Mouse (Mus musculus) frontal cortex, postnatal 14 days (tissue): ENCODE measurements at regions not wholly inside any gene's neighbourhood (a gene's known extent, or its start where the extent isn't known, plus 50 kb on each side); places are given as distances from the start of the nearest gene placed in this dataset.

Source experiments
- DNase-seq, 2 experiments: peaks; one replicate each; pipeline ENCODE4 v3.0.0; 2022; ENCODE audit warnings: low spot score in 2 of 2

DNA sequence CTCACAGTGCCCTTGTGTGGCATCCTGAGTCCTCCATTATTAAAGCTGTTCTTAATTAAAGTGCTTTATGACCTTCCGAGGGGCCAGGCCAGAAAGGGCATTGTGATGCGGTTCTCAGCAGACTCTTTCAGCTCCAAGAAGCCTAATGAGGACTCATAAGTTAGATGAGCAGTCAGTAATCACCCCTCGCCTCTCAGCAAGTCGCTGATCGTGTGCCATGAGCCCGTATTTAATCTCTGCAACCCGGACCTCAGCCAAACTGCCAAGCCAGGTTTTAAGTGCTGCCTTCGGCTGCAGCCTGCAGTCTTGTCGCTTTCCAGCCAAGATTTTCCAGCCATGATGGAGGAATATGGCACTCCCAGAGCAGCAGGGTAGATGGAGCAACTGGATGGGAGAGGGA is 56.1 kb upstream of the Rbfox1 start:
- DNase-seq, result no peak

DNA sequence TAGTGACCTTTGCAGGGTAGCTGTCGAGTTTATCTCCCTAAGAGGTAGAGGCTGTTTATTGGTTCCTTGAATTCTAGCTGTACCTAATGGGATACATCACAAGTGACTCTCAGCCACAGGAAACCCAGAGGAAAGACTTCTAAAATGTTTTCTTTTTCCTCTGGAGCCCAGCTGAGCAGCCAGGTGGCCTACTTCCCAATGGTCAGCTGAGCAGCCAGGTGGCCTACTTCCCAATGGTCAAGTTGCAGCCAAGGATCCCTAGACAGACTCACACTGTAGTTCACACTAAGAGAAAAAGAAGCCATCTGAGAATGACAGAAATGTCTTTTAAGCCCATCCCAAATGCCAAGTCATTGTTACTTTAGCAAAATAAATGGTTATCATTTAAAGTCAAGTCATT is 61.8 kb upstream of the Rbfox1 start:
- DNase-seq, result no peak

DNA sequence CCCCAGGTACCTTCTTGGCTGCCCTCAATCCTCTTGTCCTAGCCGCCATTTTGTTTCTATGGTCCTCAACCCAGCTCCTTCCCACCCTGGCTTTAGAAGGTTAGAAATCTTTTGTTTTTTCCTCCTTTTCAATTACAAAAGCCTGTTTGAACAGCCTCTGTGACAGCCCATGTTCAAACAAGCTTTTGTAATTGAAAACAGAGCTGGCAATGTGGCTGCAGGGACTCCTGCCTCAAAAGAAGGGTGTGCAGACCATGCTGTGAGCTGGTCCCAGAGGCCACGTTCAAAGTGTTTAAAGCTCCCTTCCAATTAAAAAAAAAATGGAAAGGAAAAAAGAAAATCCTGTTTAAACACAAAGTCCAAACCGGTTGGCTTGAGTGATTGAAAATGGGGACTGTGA is 68.0 kb upstream of the Rbfox1 start:
- DNase-seq, result no peak

DNA sequence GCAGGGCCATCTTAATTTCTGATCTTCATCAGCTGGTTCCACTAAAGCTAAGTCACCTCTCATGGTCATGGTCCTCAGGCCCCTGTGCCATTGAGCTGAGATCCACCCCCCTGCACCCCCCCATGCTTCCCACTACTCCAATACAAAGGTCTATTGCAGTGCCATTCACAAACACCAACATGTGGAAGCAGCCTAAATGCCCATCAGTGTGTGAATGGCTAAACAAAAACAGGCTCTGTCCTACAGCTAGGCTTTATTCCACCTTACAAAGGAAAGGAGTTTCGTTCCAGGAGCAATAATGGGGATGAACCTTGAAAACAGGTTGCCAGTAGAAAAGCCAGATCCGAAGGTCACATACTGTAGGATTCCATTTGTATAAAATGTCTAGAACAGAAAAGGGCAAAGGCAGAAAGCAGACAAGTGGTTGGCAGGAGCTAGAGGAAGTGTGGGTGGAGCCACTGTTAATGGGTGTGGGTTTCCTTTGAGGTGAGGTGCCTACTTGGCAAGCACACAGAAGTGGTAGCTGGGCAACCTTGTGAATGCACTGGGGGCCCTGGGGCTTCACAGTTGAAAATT is 72.8 kb upstream of the Rbfox1 start:
- no peak for DNase-seq

DNA sequence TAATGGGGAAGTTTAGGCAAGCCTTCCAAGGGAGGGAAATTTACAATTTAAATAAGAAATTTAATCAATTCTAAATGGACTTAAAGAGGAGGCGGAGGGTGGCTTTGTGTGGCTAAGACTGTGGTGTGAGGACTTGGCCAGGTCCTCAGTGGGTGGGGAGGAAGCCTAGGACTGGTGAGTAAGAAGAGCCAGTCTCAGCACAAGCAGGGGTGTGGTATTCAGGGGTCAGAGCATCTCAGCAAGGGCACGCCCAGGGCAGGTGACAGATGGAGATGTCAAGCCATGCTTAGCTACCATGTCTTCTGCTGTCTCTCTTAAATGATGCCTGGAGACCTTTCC is 73.5 kb upstream of the Rbfox1 start:
- DNase-seq, result no peak

DNA sequence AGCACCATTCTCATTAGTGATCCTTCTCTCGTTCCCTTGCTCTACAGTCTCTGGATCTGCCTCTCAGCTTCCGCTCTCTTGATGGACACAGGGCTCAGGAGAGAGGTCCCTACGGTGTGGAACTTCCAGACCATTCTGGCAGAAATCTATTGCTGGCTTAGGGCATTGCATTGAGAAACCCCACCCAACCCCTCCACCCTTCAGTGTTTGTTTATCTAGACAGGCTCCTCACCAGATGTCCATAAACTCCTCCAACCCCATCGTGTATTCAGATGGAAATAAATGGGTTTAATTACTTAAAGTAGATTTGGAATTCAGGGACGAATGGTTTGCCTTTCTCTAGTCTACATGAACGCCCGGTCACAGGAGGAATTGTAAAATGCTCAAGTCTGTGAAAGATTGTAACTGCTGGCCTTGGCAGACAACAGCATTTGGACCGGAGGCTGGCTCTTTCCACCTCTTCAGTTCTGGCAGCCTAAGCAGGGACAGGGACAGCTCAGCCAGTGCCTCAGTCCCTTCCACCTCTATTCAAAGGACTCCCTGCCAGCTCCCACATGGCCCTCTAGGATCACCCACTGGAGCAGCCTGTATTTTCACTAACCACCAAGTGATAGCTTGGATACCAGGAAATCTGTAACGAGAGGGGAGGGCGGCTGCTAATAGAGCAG is 74.0 kb upstream of the Rbfox1 start:
- DNase-seq, result no peak

DNA sequence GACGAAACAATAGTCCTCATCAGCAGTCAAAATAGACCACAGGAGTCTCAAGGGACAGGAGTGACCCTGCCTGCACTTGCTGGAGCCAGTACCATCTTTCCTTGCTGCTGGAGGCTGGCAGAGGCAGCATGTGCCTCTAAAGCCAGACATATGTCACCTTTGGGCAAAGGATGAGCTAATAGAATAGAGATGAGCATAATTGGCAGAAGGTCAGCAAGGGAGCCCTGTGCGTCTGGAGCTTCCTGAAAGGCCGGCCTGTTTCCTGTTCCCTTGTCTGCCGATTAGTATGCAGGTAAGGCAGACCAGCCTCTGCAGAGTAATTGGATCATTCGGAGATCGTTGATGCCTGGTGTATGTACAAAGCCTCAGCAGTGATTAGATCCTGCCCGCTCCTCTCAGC is 87.0 kb upstream of the Rbfox1 start:
- DNase-seq, result no peak

DNA sequence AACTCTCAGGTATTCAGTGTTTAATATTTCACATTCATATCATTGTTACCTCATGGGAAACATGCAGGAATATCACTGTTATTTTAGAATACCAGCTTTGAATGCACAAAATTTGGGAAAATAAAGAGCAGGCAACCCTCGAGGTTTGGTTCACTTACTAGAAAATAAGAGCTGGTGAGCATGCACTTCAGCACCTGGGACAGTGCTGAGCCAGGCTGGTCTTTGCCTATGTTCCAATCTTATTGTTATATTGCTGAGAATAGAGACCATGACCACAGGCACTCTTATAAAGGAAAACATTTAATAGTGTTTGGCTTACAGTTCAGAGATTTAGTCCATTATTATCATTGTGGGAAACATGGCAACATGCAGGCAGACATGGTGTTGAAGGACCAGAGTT is 92.9 kb upstream of the Rbfox1 start:
- no peak for DNase-seq

DNA sequence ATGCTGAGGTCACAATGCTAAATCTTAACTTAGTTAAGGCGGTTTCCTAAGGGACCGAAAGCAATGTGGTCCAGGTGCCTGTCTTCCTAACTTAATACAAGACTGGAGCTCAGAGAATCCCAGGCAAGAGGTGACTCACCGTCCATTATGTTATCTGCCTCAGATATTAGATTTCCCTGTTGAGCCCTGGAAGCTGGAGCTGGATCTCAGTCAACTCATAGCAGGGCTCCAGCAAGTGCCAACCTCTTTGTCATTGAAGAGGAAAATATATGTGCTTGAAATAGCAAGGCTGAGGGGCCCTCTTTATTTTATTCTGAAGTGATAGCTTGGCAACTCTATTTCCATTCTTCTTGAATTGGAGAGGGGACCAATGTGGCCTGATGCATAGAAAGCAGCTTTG is 95.0 kb upstream of the Rbfox1 start:
- DNase-seq, result no peak

DNA sequence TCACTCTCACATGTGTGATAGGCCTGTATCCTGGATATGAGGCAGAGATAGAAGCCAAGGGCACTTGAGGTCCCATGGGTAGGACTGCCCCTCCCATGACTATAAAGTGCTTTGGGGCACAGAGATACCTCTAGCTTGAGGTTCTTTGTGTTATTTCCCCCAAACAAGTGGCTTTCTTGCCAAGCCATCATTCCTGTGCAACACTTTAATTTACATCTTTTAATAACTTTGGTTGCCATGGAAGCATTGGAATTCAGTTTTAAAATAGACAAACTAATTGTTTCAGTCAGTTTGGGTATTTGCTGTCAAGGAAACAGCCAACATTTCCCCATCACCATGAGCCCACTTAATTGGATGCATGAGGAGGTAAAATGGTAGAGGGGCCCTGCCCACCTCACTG is 97.9 kb upstream of the Rbfox1 start:
- no peak for DNase-seq

DNA sequence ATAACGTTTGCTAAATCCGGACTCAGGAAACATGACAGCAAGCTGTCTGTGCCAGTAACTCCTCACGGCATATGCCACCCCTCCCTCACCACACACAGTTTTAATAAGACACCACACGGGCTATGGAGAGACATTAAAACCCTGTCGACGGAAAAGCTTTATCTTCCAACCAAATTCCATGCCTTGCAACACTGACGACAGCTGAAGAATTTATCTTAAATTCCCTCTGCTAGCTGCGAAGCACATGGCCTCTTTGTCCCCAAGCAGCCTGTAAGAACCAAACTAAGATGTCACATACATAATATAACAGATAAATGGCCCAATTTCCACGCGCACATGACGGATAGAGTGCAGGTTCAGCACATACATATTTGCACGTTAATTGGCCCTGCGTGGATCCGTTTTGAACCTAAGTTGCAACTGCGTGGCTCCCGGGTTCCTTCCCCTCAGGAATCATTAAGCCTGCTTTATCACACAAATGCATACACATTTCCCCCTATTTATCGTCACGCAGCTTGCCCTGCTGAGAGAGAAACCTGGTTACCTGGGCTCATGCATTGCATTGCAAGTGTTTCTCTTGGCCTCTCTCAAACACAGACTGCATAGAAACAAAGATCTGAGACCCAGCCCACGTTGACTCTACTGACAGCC is 118.3 kb upstream of the Rbfox1 start:
- DNase-seq, result peak; percentile 26 to 53

DNA sequence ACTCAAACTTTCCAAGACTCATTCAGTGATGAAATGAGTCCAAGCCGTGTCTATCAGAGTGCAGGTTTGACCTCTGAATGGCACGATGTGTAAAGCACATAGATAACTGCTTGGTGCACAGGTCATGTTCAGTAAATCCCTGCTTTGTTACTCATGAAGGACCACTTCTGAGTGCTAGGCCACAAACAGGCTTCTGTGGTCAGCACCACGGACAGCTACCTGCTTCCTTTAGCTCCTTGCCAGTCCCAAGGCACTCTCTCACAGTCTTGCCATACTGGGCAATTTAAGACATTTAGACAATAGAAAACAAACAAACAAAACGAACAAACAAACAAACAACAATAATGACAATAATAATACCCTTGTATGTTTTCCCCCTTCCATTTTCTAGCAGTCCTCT is 120.0 kb upstream of the Rbfox1 start:
- no peak for DNase-seq

DNA sequence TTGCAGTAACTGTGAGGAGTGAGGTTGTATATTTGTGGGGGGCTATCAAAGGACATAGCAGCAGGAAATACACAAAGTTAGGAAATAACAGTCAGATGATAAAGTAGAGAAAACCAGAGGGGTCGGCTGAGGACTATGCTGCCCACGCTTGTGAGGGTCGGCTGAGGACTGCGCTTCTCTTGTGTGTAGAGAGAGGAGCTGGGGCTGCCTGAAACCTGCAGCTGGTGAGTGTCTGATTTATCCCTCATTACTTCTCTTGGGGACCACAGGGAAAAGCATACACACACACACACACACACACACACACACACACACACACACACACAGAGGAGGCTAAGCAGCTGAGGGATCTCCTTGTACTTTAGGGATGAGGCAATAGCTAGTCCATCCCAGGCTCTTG is 124.3 kb upstream of the Rbfox1 start:
- DNase-seq, result peak in 1 of 2 experiments; percentile 21

DNA sequence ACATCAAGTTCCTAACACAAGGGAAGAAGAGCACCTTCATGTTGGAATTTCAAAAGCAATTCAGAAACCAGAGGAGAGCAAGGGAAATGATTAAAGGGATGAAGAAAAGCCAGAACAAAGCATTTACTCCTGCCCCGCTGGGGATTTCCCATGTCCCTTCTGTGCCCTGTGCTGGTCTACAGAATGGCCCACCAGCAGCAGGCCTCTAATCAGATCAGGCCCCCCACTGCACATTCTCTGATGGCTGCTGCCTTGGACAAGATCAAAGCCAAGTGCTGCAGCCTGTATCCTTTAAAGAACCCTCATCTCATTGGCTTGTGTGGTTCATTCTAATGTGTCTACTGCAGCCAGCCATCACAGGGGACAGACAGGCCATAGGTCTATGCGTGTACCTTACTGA is 126.1 kb upstream of the Rbfox1 start:
- DNase-seq, result no peak

DNA sequence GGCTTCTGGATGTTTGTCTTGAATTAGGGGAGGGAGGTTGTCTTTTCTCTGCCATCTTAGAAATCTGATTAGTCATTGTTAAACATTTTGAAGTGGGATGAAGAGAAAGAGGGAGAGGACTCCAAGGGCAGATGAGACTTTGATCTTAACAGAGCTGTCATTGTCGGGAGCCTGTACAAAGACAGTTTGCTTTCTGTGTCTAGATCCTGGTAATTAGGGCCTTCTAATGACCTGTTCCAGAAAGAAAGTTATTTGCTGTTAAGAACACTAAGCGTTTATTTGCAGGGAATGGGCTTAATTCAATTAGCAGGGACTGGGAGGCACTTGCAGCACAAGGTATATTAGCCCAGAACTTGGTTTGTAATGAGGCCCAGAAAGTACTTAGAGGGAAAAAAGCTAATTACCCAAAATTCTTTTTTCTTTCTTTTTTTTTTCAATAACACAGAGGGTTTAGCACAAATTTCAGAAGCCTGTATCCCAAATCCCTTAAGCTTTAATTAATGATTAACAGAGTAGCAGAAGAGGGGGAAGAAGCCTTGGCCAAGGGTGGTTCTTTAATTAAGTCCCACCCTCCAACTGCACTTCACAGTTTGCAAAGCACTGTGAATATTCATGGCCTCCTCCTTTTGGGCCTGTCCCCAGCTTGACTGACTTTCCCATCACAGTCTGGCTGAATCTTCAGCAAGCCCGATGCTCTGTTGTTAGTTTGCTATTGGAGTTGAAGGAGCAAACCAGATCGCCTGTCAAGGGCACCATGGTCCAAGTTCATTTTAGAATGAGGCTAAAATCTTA is 142.2 kb upstream of the Rbfox1 start:
- no peak for DNase-seq

DNA sequence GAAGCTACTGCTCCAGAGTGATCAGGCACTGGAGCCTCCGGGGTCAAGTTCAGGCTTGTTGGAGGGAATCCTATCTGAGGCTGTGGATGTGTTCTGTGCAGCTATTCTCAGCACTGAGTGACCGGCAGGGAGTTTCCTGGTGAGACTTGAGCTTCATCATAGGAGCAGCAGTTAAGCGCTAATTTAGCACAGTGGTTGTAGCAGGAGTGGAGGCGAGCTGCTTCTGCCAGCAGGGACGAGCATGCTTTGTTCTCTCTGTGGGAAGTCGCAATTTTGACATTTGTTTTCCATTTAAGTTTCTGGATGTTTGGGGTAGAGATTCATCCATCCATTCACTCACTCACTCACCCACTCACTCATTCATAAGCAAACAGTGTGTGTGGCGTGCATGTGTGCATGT is 144.4 kb upstream of the Rbfox1 start:
- DNase-seq, result no peak

DNA sequence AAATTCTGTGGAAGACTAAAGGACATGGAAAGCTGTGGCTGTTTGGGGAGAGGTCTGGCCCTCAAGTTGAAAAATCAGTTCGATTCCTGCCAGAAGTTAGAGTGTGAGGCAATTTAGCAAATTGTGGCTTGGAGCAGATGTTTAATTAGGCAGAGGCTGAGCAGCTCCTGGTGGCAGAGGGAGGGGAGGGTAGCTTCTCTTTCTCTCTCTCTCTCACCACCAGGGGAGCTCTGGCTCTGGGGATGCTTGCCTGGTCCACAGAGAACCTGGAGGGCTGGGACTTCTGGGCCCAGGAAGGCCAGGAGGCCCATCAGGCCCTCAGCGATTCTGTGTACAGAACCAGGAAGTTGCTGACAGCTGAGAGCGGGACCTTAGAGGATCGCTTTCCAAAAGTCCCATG is 151.5 kb upstream of the Rbfox1 start:
- DNase-seq, result no peak

DNA sequence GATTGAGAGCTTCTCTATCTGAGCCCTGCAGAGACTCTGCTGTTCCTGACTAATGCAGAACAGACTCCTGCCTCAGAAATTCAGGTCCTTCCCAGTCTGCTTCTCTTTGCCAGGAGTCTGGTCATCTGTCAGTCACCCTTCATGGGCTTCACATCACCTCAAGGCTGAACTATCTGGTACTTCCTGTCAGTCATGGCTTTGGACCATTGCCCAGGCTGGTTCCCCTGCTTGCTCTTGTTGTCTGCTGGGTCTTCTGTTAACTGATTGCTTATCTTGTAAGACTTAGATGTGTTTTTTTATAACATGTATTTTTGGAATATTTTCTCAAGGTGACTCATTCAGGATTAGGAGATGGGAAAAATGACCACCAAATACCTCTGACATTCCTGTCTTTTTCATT is 162.6 kb upstream of the Rbfox1 start:
- no peak for DNase-seq

DNA sequence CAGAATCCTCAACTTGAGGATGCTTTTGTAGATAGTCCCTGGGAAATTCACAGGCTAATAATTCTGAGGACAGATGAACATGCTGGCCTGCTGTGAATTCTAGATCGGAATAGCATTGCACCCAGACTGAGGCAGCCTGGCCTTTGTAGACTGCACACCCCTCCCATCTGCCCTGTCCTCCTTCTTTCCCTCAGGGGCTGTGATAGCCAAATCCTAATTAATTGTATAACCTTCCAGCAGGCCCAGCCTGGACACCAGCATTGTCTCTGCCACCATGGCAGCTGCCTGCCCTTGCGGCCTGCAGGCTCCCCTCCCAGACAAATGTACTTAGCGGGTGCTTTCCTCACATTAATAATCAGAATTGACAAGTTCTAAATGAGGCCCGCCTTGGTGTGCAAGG is 171.7 kb upstream of the Rbfox1 start:
- DNase-seq, result no peak

DNA sequence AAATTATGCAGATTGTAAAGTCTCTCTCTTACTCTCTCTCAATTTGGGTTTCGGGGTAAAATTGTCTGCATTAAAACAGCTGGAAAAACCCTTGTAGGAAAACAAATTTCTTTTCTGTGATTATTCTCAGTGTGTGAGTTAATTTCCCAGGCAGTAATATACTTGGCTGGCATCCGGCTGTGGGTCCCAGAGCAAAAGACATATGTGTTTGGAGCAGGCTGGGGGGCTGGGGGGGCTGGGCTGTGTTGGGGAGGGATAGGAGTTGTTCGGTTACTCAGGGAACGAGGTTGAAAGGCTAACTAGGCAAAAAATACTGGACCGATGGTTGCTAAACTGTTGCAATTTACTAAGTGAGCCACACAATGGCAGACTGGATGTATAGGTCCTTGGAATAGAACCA is 175.3 kb upstream of the Rbfox1 start:
- DNase-seq, result no peak

DNA sequence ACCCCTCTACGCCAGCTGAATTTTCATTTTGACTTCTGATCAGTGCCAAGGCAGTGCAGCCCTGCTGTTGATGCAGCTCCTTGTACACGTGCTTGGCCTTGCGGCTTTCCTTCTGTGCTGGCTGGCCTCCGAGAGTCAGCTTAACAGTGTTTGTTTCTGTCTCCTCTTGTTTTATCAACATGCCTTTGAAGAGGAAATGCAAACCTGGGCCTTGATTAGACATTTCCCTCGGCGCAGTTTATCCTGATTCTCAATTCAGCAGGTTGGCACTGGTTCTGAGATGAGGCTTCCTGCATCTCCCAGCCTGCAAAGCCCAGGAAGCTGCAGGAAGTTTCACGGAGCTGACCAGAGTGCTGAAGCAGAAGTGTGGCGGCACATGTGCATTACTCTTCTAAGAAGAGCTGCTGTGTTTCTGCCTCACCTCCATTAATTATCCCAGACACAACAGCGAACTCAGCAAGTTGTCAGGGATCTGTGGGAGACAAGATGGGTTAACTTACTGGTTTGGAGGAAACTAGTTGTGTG is 184.4 kb upstream of the Rbfox1 start:
- no peak for DNase-seq

DNA sequence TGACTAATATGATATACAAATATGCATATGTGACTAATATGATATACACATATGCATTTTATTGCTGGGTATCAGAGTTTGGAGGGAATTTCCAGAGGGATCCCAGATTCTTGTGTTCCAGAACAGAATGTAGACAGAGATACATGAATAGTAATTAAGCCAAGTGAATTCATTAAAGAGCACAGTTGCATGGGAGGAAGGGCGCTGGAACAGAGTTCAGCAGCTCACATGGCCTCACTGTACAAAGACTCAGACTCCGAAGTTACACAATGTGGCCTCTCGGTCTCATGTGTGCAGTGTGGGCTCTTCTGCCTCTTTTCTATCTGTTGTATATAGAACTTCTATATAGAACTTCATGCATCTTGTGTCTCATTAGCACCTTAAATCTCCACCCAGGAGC is 196.8 kb upstream of the Rbfox1 start:
- no peak for DNase-seq
